Mouse (Mus musculus): ENCODE measurements at regions not wholly inside any gene's neighbourhood (a gene's known extent, or its start where the extent isn't known, plus 50 kb on each side); places are given as distances from the start of the nearest gene placed in this dataset.

DNA sequence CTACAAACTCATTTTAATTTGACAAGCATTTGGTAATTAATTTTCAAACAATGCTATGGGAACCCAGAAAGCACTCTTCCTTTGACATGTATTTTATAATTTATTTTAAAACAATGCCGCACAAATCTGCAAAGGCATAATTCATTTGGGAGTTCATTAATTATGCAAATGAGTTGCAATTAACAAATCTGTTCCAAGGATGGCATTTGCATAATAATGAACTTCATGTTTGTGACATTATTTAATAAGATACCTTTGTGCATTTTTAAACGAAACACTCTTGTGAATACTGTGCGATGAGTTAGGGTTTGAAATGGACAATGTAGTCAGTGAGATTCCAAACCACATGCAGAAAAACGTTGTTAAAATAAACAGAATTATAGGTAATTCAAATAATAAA is 80.9 kb upstream of the Itga4 start:
- no peak for TF ChIP-seq USF1 (IDR thresholded peaks at IDR 0.05; ENCODE audit: low read depth)
- TF ChIP-seq MYOG (IDR thresholded peaks at IDR 0.05; ENCODE audit: control insufficient read depth, extremely low read depth, insufficient read length) = no peak
- TF ChIP-seq FOSL1 (IDR thresholded peaks at IDR 0.05; ENCODE audit: insufficient read depth, low read length, poor library complexity, severe bottlenecking) = no peak
- TF ChIP-seq MAX (IDR thresholded peaks at IDR 0.05) = no peak
- no peak overlapping the region for H3ac ChIP-seq (ENCODE audit: control insufficient read depth, insufficient read length, low read depth)
- no peaks in the 10 kb centered on the region for H3K79me2 ChIP-seq (ENCODE audit: control insufficient read depth, insufficient read depth)
- H3K79me3 ChIP-seq (ENCODE audit: low read depth) = no peaks in the 10 kb centered on the region
- no peaks in the 10 kb centered on the region for H3K27me3 ChIP-seq (ENCODE audit: control insufficient read depth, insufficient read depth, insufficient read length)
- no peak overlapping the region for H3K4me3 ChIP-seq (ENCODE audit: insufficient read depth, poor library complexity, severe bottlenecking)
- no peaks in the 10 kb centered on the region for H3K36me3 ChIP-seq (ENCODE audit: control insufficient read depth, insufficient read depth)

DNA sequence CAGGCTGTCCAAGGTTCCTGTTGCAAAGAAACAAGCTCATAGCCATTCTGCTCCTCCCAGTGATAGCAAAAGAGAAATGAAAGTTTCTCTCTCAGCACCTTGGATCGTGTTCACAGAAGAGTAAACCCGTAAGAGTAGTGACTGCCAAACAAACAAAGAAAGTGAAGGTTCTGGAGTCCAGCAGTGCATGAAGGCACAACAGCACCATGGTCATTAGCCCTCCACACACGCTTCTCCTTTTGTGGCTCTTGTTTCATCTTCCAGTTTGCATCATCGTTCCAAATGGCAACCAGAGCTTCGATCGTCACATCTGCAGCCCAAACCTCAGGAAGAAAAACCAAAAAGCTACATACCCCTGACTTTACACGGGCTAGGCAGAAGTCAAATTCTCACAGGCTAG is 74.4 kb upstream of the Itga4 start:
- Histone ChIP-seq H3K4me3 (ENCODE audit: insufficient read depth, poor library complexity, severe bottlenecking) (no peak overlapping the region), H3K36me3 (ENCODE audit: control insufficient read depth, insufficient read depth) (no peaks in the 10 kb centered on the region), H3K79me3 (ENCODE audit: low read depth) (no peaks in the 10 kb centered on the region), H3K79me2 (ENCODE audit: control insufficient read depth, insufficient read depth) (no peaks in the 10 kb centered on the region), H3K27me3 (ENCODE audit: control insufficient read depth, insufficient read depth, insufficient read length) (no peaks in the 10 kb centered on the region), H3ac (ENCODE audit: control insufficient read depth, insufficient read length, low read depth) (no peak overlapping the region)
- TF ChIP-seq MYOG (IDR thresholded peaks at IDR 0.05; ENCODE audit: control insufficient read depth, extremely low read depth, insufficient read length) (no peak), MAX (IDR thresholded peaks at IDR 0.05) (no peak), MYOD1 (IDR thresholded peaks at IDR 0.05; ENCODE audit: control insufficient read depth, insufficient read length, low read depth) (no peak), CTCF (IDR thresholded peaks at IDR 0.05; ENCODE audit: control insufficient read depth, insufficient read depth, insufficient read length) (no peak), FOSL1 (IDR thresholded peaks at IDR 0.05; ENCODE audit: insufficient read depth, low read length, poor library complexity, severe bottlenecking) (no peak), USF1 (IDR thresholded peaks at IDR 0.05; ENCODE audit: low read depth) (no peak)

DNA sequence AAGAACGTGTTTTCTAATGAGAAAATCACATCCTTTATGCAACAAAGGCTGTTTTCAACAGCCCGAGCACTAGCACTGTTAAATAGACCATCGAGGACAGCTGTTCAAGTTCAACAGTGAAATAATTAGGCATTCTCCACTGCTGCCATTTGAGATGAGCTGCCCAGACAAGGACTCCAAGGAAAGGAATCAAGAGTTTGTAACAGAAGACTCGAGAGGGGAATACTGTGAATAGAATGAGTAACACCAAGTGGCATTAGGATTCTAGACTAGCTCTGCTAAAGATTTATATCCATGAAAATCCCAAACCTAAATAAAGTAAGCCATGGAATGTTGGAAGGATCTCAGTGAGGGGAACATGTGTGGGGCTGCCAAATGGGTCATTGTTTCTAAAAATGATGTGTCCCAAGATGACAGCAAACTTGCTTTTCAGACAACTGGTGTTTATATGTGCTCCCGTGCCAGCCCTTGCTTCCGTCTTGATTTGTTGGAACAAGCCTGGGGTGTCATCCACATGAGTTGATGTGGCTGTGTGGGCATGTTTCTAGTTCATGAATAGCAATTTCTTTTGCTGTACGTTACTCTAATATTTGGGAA is 72.1 kb upstream of the Itga4 start:
- TF ChIP-seq MYOD1 (IDR thresholded peaks at IDR 0.05; ENCODE audit: control insufficient read depth, insufficient read length, low read depth) (no peak), CTCF (IDR thresholded peaks at IDR 0.05; ENCODE audit: control insufficient read depth, insufficient read depth, insufficient read length) (no peak), FOSL1 (IDR thresholded peaks at IDR 0.05; ENCODE audit: insufficient read depth, low read length, poor library complexity, severe bottlenecking) (no peak), USF1 (IDR thresholded peaks at IDR 0.05; ENCODE audit: low read depth) (no peak)
- H3ac ChIP-seq (ENCODE audit: control insufficient read depth, insufficient read length, low read depth) = no peak overlapping the region
- H3K79me2 ChIP-seq (ENCODE audit: control insufficient read depth, insufficient read depth) = no peaks in the 10 kb centered on the region
- no peaks in the 10 kb centered on the region for H3K36me3 ChIP-seq (ENCODE audit: control insufficient read depth, insufficient read depth)
- H3K4me3 ChIP-seq (ENCODE audit: insufficient read depth, poor library complexity, severe bottlenecking) = no peak overlapping the region
- H3K27me3 ChIP-seq (ENCODE audit: control insufficient read depth, insufficient read depth, insufficient read length) = no peaks in the 10 kb centered on the region
- no peaks in the 10 kb centered on the region for H3K79me3 ChIP-seq (ENCODE audit: low read depth)

DNA sequence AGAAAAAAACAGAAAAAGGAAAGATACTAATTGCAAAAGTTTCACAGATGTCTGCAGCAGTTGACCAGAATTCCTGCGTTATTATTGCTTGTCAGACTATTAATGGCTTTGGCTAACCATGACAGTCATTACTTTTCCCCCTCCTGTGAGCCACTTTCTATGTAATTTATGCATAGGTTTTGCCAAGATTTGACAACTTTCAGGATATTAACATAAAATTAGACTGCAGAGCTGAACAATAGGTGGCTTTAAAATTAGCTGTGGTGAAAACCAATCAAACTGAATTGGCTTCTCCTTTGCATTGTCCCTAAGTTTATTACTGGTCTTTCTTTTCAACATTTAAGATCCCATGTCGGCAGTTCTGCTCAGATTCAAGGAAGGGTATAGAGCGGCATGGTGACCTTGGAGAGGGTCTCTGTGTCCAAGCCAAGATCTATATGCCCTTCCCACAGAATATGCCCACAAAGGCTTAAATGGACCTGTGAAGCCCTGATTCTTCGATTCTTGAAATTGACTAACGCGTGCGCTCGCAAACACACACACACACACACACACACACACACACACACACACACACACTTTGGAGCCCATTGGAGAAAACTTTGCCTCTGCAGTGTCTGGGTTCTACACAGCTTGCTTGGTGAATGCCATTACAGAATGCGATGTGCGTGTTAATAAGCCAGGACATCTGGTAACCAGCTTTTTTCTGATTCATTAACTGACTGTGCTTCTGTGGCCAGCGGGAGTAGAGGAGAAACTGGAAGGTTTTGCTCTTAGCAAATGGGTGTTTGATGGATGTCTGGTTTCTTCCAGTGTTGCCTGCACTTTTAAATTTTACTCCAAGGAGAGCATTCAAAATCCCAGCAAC is 69.8 kb upstream of the Itga4 start:
- Histone ChIP-seq H3K36me3 (ENCODE audit: control insufficient read depth, insufficient read depth) (no peaks in the 10 kb centered on the region), H3K4me3 (ENCODE audit: insufficient read depth, poor library complexity, severe bottlenecking) (no peak overlapping the region), H3ac (ENCODE audit: control insufficient read depth, insufficient read length, low read depth) (no peak overlapping the region), H3K27me3 (ENCODE audit: control insufficient read depth, insufficient read depth, insufficient read length) (no peaks in the 10 kb centered on the region), H3K79me2 (ENCODE audit: control insufficient read depth, insufficient read depth) (no peaks in the 10 kb centered on the region), H3K79me3 (ENCODE audit: low read depth) (no peaks in the 10 kb centered on the region)
- TF ChIP-seq MYOD1 (IDR thresholded peaks at IDR 0.05; ENCODE audit: control insufficient read depth, insufficient read length, low read depth) (no peak), MYOG (IDR thresholded peaks at IDR 0.05; ENCODE audit: control insufficient read depth, extremely low read depth, insufficient read length) (no peak)

DNA sequence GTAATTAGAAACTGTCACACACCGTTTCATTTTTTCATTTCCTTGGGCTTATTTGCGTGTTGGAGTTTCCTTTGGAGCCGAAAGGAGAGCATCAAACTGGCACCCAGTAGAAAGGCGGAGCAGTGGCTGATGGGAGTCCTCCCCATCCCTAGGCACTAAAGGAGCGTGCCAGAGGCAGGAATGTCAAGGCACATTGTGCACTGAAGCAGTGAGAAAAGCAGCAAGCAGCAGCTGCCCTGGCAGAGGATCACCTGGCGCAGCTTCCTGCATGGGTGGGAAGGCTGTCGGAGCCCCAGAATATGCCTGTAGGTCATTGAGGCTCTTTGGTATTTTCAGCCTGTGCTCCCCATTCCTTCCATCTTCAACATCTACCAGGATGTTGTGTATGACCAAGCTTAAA is 68.3 kb upstream of the Itga4 start:
- Histone ChIP-seq H3K79me3 (ENCODE audit: low read depth) (no peaks in the 10 kb centered on the region), H3K36me3 (ENCODE audit: control insufficient read depth, insufficient read depth) (no peaks in the 10 kb centered on the region), H3K79me2 (ENCODE audit: control insufficient read depth, insufficient read depth) (no peaks in the 10 kb centered on the region), H3ac (ENCODE audit: control insufficient read depth, insufficient read length, low read depth) (no peak overlapping the region), H3K4me3 (ENCODE audit: insufficient read depth, poor library complexity, severe bottlenecking) (no peak overlapping the region), H3K27me3 (ENCODE audit: control insufficient read depth, insufficient read depth, insufficient read length) (no peaks in the 10 kb centered on the region)
- TF ChIP-seq CEBPB (IDR thresholded peaks at IDR 0.05; ENCODE audit: low read depth) = no peak
- TF ChIP-seq USF1 (IDR thresholded peaks at IDR 0.05; ENCODE audit: low read depth) = no peak
- TF ChIP-seq MYOG (IDR thresholded peaks at IDR 0.05; ENCODE audit: control insufficient read depth, extremely low read depth, insufficient read length) = no peak
- no peak for TF ChIP-seq MAX (IDR thresholded peaks at IDR 0.05)
- TF ChIP-seq MYOD1 (IDR thresholded peaks at IDR 0.05; ENCODE audit: control insufficient read depth, insufficient read length, low read depth) = no peak
- TF ChIP-seq FOSL1 (IDR thresholded peaks at IDR 0.05; ENCODE audit: insufficient read depth, low read length, poor library complexity, severe bottlenecking) = no peak
- no peak for TF ChIP-seq CTCF (IDR thresholded peaks at IDR 0.05; ENCODE audit: control insufficient read depth, insufficient read depth, insufficient read length)

All from C2C12 (cell line).